Mouse (Mus musculus) neural tube, embryonic 10.5 days (tissue): ENCODE measurements around the gene Ryr2.
A peak's percentile ranks its signal among the peaks of the same experiment; 100 is the strongest.

Source experiments
- DNase-seq: peaks from one replicate; pipeline ENCODE4 v3.0.0-alpha.2; 2017; ENCODE audit warnings: low spot score; ENCODE audit errors: extremely low spot score

Ryr2 gene

GRCm38 (mm10) chr13:11777726-11778125 lies 329.0 kb downstream of the Ryr2 start:
- no peak for DNase-seq

GRCm38 (mm10) chr13:11772173-11772572 lies 334.6 kb downstream of the Ryr2 start:
- DNase-seq: no peak

- no peak for DNase-seq
Measured at GRCm38 (mm10) chr13:11766899-11767298, 339.8 kb downstream of the Ryr2 start.

- DNase-seq: no peak
Measured at GRCm38 (mm10) chr13:11763925-11764324, 342.8 kb downstream of the Ryr2 start.

GRCm38 (mm10) chr13:11763104-11763503 lies 343.6 kb downstream of the Ryr2 start:
- DNase-seq: no peak

- DNase-seq: no peak
Measured at GRCm38 (mm10) chr13:11757894-11758293, 348.9 kb downstream of the Ryr2 start.

GRCm38 (mm10) chr13:11745479-11745878 lies 361.3 kb downstream of the Ryr2 start:
- no peak for DNase-seq

- no peak for DNase-seq
Measured at GRCm38 (mm10) chr13:11738211-11738610, 368.5 kb downstream of the Ryr2 start.

- DNase-seq: no peak
Measured at GRCm38 (mm10) chr13:11716216-11716615, 390.5 kb downstream of the Ryr2 start.

GRCm38 (mm10) chr13:11709708-11710471 lies 396.9 kb downstream of the Ryr2 start:
- DNase-seq: no peak

GRCm38 (mm10) chr13:11701721-11702120 lies 405.0 kb downstream of the Ryr2 start:
- DNase-seq: no peak

- no peak for DNase-seq
Measured at GRCm38 (mm10) chr13:11696496-11696895, 410.2 kb downstream of the Ryr2 start.

GRCm38 (mm10) chr13:11681802-11682201 lies 424.9 kb downstream of the Ryr2 start:
- DNase-seq: no peak

- DNase-seq: no peak
Measured at GRCm38 (mm10) chr13:11662815-11663214, 443.9 kb downstream of the Ryr2 start.

GRCm38 (mm10) chr13:11644846-11645245 lies 461.9 kb downstream of the Ryr2 start:
- DNase-seq: no peak

- DNase-seq: no peak
Measured at GRCm38 (mm10) chr13:11636383-11636782, 470.4 kb downstream of the Ryr2 start.

GRCm38 (mm10) chr13:11624513-11624912 lies 482.2 kb downstream of the Ryr2 start:
- no peak for DNase-seq

- DNase-seq: no peak
Measured at GRCm38 (mm10) chr13:11595431-11595830, 511.3 kb downstream of the Ryr2 start.

- no peak for DNase-seq
Measured at GRCm38 (mm10) chr13:11585283-11585682, 521.5 kb downstream of the Ryr2 start.

- no peak for DNase-seq
Measured at GRCm38 (mm10) chr13:11572552-11572951, 534.2 kb downstream of the Ryr2 start.

- DNase-seq: no peak
Measured at GRCm38 (mm10) chr13:11567376-11567775, 539.4 kb downstream of the Ryr2 start.

GRCm38 (mm10) chr13:11566486-11566885 lies 540.3 kb downstream of the Ryr2 start:
- DNase-seq: no peak

GRCm38 (mm10) chr13:11563224-11564024 lies 543.3 kb downstream of the Ryr2 start:
- peak; percentile 35 for DNase-seq
